Mouse (Mus musculus): ENCODE results near the gene Slc24a1. TPM values are rescaled to one million over a fixed set of nuclear protein-coding genes. Genes with fewer than 3 reads are reported as not detected.
A peak's percentile ranks its signal among the peaks of the same experiment; 100 is the strongest.

The Slc24a1 gene
- polyA plus RNA-seq, 1 experiment from 2014 or later = 0.05 TPM

DNA sequence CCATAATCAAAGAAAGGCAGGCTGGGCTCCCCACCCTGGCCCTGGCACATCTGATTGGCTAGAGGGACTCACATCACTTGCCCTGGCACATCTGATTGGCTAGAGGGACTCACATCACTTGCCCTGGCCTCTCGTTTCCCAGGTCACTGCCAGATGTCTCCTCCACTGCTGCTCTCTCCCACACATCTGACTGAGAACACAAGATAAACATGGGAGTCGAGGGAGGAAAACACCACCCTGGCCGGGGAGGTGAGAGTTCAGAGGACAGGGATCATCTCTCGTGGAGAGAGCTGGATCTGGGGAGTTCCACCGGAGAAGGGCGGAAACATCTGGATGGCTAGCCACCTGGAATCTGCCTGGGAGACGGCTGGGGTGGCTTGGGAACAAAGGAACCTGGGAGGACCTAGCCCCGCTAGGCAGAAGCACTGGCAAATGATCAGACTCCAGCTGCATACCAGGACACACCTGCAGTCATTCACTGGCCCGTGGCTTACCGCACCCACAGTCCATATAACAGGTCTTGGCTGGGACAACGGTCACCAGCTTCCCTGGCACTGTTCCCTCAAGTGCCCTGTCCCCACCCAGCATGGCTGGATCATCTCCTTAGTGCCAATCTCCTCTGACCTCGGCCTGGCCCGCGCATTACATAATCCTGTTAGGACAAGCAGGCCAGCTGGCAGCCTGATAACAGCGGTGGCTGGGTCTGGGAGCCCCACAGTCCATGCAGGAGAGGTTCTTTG lies 17.2 kb downstream of the Slc24a1 start:
- H3K9me3 ChIP-seq (replicated peaks) = no peaks in the 10 kb centered on the region
- peak overlapping the region; percentile 21 for H3K4me2 ChIP-seq (replicated peaks)
- H3K4me1 ChIP-seq = no peaks in the 10 kb centered on the region
- H3K4me3 ChIP-seq = no peak overlapping the region
- ATAC-seq (ENCODE audit: low FRiP score) = no peak
- H3K27me3 ChIP-seq = no peaks in the 10 kb centered on the region
- H3K36me3 ChIP-seq = no peaks in the 10 kb centered on the region
- no peak overlapping the region for H3K9ac ChIP-seq
- WGBS = 61% methylated on average over 15 of the region's 15 CpGs
- 0 out of 2 replicates have a peak overlapping the region, but pooled peaks have one; percentile 8 for H3K27ac ChIP-seq

GRCm38 (mm10) chr9:64931751-64932610 lies 19.4 kb downstream of the Slc24a1 start:
- Histone ChIP-seq H3K4me2 (replicated peaks) (no peak overlapping the region), H3K4me3 (no peak overlapping the region), H3K9me3 (replicated peaks) (no peaks in the 10 kb centered on the region), H3K9ac (no peak overlapping the region), H3K4me1 (no peaks in the 10 kb centered on the region), H3K27me3 (no peaks in the 10 kb centered on the region), H3K36me3 (no peaks in the 10 kb centered on the region), H3K27ac (no peak overlapping the region)
- no peak for ATAC-seq (ENCODE audit: low FRiP score)
- WGBS = 76% methylated on average over 7 of the region's 7 CpGs

DNA sequence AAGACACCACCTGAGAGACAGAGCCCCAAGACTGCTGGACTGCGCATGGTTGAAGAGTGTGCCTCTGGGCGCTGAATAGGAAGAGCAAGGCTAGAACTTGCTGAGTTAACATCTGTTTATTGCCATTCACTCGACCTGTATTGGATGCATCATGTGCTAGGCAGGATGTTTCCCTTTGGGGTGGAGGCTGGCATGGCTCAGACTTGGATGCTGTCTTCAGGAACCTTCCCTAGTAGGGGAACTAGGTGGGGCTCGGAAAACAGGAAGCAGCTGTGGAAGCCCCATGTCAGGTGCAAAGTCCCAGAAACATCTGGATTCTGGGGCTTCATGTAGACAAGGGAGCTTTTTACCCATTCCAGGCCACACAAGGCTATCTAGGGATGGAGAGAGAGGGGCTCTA lies 21.2 kb downstream of the Slc24a1 start:
- WGBS = 79% methylated on average over 4 of the region's 4 CpGs
- ATAC-seq (ENCODE audit: low FRiP score) = no peak
- no peaks in the 10 kb centered on the region for H3K4me1 ChIP-seq
- H3K27me3 ChIP-seq = no peaks in the 10 kb centered on the region
- no peak overlapping the region for H3K9ac ChIP-seq
- no peak overlapping the region for H3K4me2 ChIP-seq (replicated peaks)
- H3K9me3 ChIP-seq (replicated peaks) = no peaks in the 10 kb centered on the region
- H3K27ac ChIP-seq = no peak overlapping the region
- no peak overlapping the region for H3K4me3 ChIP-seq
- H3K36me3 ChIP-seq = no peaks in the 10 kb centered on the region

DNA sequence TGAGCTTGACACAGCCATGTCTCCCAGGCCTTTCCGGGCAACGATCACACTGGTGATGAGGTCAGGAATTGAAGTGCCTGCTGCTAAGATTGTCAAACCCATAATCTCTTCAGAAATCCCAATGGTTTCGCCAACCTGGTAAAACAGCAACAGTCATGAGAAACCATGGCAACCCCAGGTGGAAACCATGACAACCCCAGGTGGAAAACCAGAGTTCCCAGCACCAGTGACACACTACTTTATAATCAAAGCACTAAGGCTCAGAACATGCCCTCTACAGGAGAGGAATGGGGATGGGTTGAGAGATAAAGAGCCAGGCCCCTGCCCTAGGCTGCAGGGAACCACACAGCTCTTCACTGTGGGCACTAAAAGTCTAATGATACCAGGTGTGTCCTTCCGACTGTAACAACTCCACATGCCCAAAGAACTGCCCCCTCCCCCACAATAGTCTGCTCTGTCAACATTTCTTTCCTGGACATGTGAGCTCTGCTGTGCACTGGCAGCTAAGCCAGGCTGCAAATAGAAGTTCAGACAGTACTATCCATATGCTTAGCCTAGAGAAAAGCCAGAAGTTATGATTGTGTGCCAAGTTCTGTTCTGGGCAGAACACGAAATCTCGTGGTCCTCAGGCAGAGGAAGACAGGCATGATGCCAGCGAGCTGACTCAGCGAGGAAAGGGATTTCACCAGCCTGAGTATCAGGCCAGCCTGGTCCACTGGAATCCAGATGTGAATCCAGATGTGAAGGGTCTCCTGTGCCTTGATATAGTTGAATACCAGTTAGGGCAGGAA lies 25.0 kb downstream of the Slc24a1 start:
- Histone ChIP-seq H3K27me3 (no peaks in the 10 kb centered on the region), H3K36me3 (no peaks in the 10 kb centered on the region), H3K4me3 (no peak overlapping the region), H3K27ac (no peak overlapping the region), H3K9ac (no peak overlapping the region), H3K9me3 (replicated peaks) (no peaks in the 10 kb centered on the region), H3K4me2 (replicated peaks) (no peak overlapping the region), H3K4me1 (no peaks in the 10 kb centered on the region)
- ATAC-seq (ENCODE audit: low FRiP score) = no peak
- WGBS = 85% methylated on average over 8 of the region's 8 CpGs

GRCm38 (mm10) chr9:64925771-64926170 lies 25.6 kb downstream of the Slc24a1 start:
- H3K4me2 ChIP-seq (replicated peaks) = no peak overlapping the region
- H3K27me3 ChIP-seq = no peaks in the 10 kb centered on the region
- no peaks in the 10 kb centered on the region for H3K36me3 ChIP-seq

DNA sequence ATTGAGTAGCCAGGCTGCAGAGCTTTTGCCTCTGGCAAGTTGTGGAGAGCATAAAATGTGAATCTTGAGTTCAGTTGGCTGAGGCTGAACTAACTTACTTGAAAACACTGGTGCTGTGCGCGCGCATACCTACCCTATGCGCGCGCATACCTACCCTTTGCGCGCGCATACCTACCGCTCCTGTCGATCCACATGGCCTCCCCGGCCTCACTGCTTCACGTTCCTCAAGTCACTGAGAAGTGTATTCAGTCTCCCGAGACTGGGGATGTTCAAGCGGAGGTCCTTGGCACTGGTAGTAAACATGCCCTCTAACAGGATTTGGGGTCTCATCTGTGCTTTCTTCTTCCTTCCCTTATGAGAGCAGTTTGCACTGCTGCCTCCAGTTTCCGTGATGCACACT lies 32.8 kb downstream of the Slc24a1 start:
- 0 out of 2 replicates have a peak, but pooled peaks cover 2% of the 10 kb centered on the region for H3K9me3 ChIP-seq (replicated peaks)
- ATAC-seq (ENCODE audit: low FRiP score) = no peak
- no peak overlapping the region for H3K9ac ChIP-seq
- H3K4me2 ChIP-seq (replicated peaks) = peak overlapping the region; percentile 38
- no peak overlapping the region for H3K27ac ChIP-seq
- no peaks in the 10 kb centered on the region for H3K4me1 ChIP-seq
- H3K36me3 ChIP-seq = peaks cover 10% of the 10 kb centered on the region
- no peaks in the 10 kb centered on the region for H3K27me3 ChIP-seq
- H3K4me3 ChIP-seq = peak overlapping the region; percentile 18
- WGBS = 45% methylated on average over 16 of the region's 16 CpGs

More at GRCm38 (mm10) chr9:64925771-64926170, 25.6 kb downstream of the Slc24a1 start:
- no peak overlapping the region for H3K27ac ChIP-seq
- H3K9me3 ChIP-seq (replicated peaks) = no peaks in the 10 kb centered on the region
- no peak for ATAC-seq (ENCODE audit: low FRiP score)
- no peak overlapping the region for H3K9ac ChIP-seq
- H3K4me1 ChIP-seq = no peaks in the 10 kb centered on the region
- no peak overlapping the region for H3K4me3 ChIP-seq
- 55% methylated on average over 5 of the region's 5 CpGs for WGBS

DNA sequence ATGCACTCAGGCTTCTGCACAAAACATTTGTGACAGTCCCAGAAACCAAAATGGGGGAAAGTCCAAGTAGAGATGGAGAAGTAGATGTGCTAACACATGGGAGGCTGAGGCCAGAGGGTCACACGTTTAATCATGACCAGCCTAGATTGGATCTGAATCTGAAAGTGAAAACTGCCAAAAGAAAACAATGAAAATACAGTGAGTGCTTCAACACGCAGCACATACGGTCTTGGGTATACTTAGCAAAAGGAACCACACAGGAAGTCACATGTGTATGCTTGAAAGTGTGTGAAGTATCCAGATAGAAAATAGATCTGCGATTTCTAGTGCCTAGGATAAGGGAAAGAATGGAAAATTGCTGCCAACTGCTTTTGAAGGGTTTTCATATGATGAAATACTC lies 36.8 kb downstream of the Slc24a1 start:
- WGBS = 92% methylated on average over 4 of the region's 4 CpGs
- H3K9ac ChIP-seq = no peak overlapping the region
- H3K4me3 ChIP-seq = no peak overlapping the region
- H3K27me3 ChIP-seq = no peaks in the 10 kb centered on the region
- no peaks in the 10 kb centered on the region for H3K4me1 ChIP-seq
- H3K27ac ChIP-seq = no peak overlapping the region
- peaks cover 28% of the 10 kb centered on the region for H3K36me3 ChIP-seq
- no peak for ATAC-seq (ENCODE audit: low FRiP score)
- H3K9me3 ChIP-seq (replicated peaks) = 0 out of 2 replicates have a peak, but pooled peaks cover 3% of the 10 kb centered on the region
- H3K4me2 ChIP-seq (replicated peaks) = no peak overlapping the region

DNA sequence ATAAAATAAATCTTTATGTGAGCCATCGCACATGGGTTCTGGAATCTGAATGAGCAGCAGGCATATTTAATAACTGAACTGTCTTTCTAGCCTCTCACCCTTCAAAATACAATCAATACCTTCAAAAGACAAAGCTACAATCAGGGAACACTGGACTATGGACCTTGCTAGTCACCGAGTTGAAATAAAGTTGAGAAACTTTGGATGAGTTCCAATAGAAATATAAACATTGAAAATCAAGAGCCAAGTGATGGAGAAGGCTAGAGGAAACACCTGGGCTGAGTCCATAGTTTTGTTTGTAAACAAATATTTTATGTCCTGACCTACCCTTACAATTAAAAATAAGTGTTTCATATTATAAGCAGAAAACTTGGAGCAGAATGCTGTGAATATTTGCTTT lies 37.4 kb downstream of the Slc24a1 start:
- Histone ChIP-seq H3K36me3 (peaks cover 28% of the 10 kb centered on the region), H3K9ac (no peak overlapping the region), H3K27ac (no peak overlapping the region), H3K4me3 (no peak overlapping the region), H3K4me2 (replicated peaks) (no peak overlapping the region), H3K9me3 (replicated peaks) (0 out of 2 replicates have a peak, but pooled peaks cover 3% of the 10 kb centered on the region), H3K27me3 (no peaks in the 10 kb centered on the region), H3K4me1 (no peaks in the 10 kb centered on the region)
- no peak for ATAC-seq (ENCODE audit: low FRiP score)
- 92% methylated on average over 2 of the region's 2 CpGs for WGBS

GRCm38 (mm10) chr9:64913406-64913805 lies 38.0 kb downstream of the Slc24a1 start:
- no peak overlapping the region for H3K9ac ChIP-seq
- H3K27me3 ChIP-seq = no peaks in the 10 kb centered on the region
- H3K4me3 ChIP-seq = no peak overlapping the region
- 0 out of 2 replicates have a peak, but pooled peaks cover 3% of the 10 kb centered on the region for H3K9me3 ChIP-seq (replicated peaks)
- no peaks in the 10 kb centered on the region for H3K4me1 ChIP-seq
- H3K27ac ChIP-seq = no peak overlapping the region
- no peak for ATAC-seq (ENCODE audit: low FRiP score)
- no peak overlapping the region for H3K4me2 ChIP-seq (replicated peaks)
- 91% methylated on average over 4 of the region's 4 CpGs for WGBS
- peaks cover 28% of the 10 kb centered on the region for H3K36me3 ChIP-seq

- no peak overlapping the region for H3K4me3 ChIP-seq
- WGBS = 97% methylated on average over 3 of the region's 3 CpGs
- no peak overlapping the region for H3K4me2 ChIP-seq (replicated peaks)
- H3K36me3 ChIP-seq = peaks cover 25% of the 10 kb centered on the region
- H3K9me3 ChIP-seq (replicated peaks) = no peaks in the 10 kb centered on the region
- H3K4me1 ChIP-seq = no peaks in the 10 kb centered on the region
- no peaks in the 10 kb centered on the region for H3K27me3 ChIP-seq
- no peak for ATAC-seq (ENCODE audit: low FRiP score)
- H3K9ac ChIP-seq = no peak overlapping the region
- no peak overlapping the region for H3K27ac ChIP-seq
Measured at GRCm38 (mm10) chr9:64907441-64907840, 44.0 kb downstream of the Slc24a1 start.

DNA sequence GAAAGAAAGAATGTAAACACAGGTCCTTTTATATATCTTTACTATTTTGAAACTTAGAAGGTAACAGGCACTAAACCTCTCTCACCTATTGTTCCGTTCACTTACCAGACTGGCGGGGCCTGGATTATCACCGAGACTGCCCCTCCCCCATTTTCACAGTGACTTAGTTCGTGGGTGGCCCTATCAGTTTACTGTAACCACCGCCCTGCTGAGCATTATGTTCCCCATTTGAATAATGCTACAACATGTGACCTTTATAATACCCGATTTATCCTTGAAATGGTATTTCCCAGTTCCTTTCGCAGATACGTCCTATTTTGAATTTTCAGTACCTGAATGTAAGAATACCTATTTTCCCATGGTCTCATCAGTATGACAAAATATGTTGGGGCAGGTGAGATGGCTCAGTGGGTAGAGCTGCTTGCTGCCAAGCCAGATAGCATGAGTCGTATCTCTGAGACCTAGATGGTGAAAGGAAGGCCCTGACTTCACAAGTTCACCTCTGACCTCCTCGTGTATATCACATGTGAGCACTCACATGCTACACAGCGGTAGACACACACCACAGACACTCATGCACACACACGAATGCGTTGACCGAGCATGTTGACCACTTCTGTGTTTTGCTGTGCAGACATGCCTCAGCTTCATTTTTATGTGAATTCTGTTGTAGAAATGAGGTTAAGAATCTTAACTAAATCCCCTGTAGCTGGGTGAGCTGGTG lies 46.3 kb downstream of the Slc24a1 start:
- H3K27ac ChIP-seq = no peak overlapping the region
- no peak overlapping the region for H3K9ac ChIP-seq
- no peaks in the 10 kb centered on the region for H3K4me1 ChIP-seq
- peaks cover 22% of the 10 kb centered on the region for H3K36me3 ChIP-seq
- H3K4me2 ChIP-seq (replicated peaks) = no peak overlapping the region
- H3K27me3 ChIP-seq = no peaks in the 10 kb centered on the region
- H3K4me3 ChIP-seq = no peak overlapping the region
- H3K9me3 ChIP-seq (replicated peaks) = no peaks in the 10 kb centered on the region
- WGBS = 90% methylated on average over 14 of the region's 14 CpGs
- ATAC-seq (ENCODE audit: low FRiP score) = no peak
